Mouse (Mus musculus) urinary bladder, adult 2 months (tissue): ENCODE measurements around the gene Anapc7. TPM values are rescaled to one million over a fixed set of nuclear protein-coding genes. Genes with fewer than 3 reads are reported as not detected.

ENCODE experiments used
- polyA plus RNA-seq: library from polyadenylated mRNA; depleted of rRNA; stranded (reverse); fragments of >200 nt; gene quantifications from 2 replicates; pipeline ENCODE4 v1.2.3, GENCODE M21; 2012; rRNA removed

Gene Anapc7
- polyA plus RNA-seq, 1 experiment: 41.6 TPM

Other genes with a start within 250 kb of the Anapc7 start
- 3.6 and 6.0 TPM in 2 replicates for gene Hvcn1, start 214.9 kb upstream of the Anapc7 start, polyA plus RNA-seq
- 15.6 and 17.7 TPM in 2 replicates for gene Tctn1, start 157.2 kb upstream of the Anapc7 start, polyA plus RNA-seq
- 22.6 and 25.2 TPM in 2 replicates for gene Pptc7, start 137.3 kb upstream of the Anapc7 start, polyA plus RNA-seq
- gene Rad9b, start 67.5 kb upstream of the Anapc7 start, polyA plus RNA-seq: 11.4 and 13.9 TPM in 2 replicates
- 114 and 152 TPM in 2 replicates for gene Vps29, start 67.3 kb upstream of the Anapc7 start, polyA plus RNA-seq
- gene Gpn3, start 49.8 kb upstream of the Anapc7 start, polyA plus RNA-seq: 32.2 and 40.1 TPM in 2 replicates
- gene Fam216a, start 49.3 kb upstream of the Anapc7 start, polyA plus RNA-seq: 26.4 and 33.0 TPM in 2 replicates
- 295 and 362 TPM in 2 replicates for gene Arpc3, start 29.8 kb upstream of the Anapc7 start, polyA plus RNA-seq
- 339 and 500 TPM in 2 replicates for gene Atp2a2, start 80.5 kb downstream of the Anapc7 start, polyA plus RNA-seq
- 13.2 TPM in 2 replicates for gene Ift81, start 192.8 kb downstream of the Anapc7 start, polyA plus RNA-seq
- gene P2rx7, start 222.2 kb downstream of the Anapc7 start, polyA plus RNA-seq: 24.1 and 27.1 TPM in 2 replicates